Mouse (Mus musculus) c-Kit-positive CD71-positive TER-119-positive erythroid progenitor cells, embryonic 14.5 days (primary cell): ENCODE measurements at regions not wholly inside any gene's neighbourhood (a gene's known extent, or its start where the extent isn't known, plus 50 kb on each side); places are given as distances from the start of the nearest gene placed in this dataset.

Source experiments
- DNase-seq: peaks from one replicate; pipeline ENCODE4 v3.0.0-alpha.2; 2013; ENCODE audit warnings: low spot score

- no peak for DNase-seq
Measured at GRCm38 (mm10) chr1:90458176-90458575, 144.6 kb upstream of the Cops8 start.

- DNase-seq: no peak
Measured at GRCm38 (mm10) chr1:90461699-90462098, 141.1 kb upstream of the Cops8 start.

GRCm38 (mm10) chr1:90463302-90463701 lies 139.5 kb upstream of the Cops8 start:
- no peak for DNase-seq

GRCm38 (mm10) chr1:90467646-90468045 lies 135.1 kb upstream of the Cops8 start:
- no peak for DNase-seq

GRCm38 (mm10) chr1:90470996-90471395 lies 131.8 kb upstream of the Cops8 start:
- DNase-seq: no peak

GRCm38 (mm10) chr1:90471806-90472205 lies 131.0 kb upstream of the Cops8 start:
- no peak for DNase-seq

GRCm38 (mm10) chr1:90475060-90475813 lies 127.5 kb upstream of the Cops8 start:
- DNase-seq: no peak

- no peak for DNase-seq
Measured at GRCm38 (mm10) chr1:90476556-90477243, 126.1 kb upstream of the Cops8 start.

- DNase-seq: no peak
Measured at GRCm38 (mm10) chr1:90478839-90479238, 123.9 kb upstream of the Cops8 start.

- DNase-seq: no peak
Measured at GRCm38 (mm10) chr1:90481247-90481646, 121.5 kb upstream of the Cops8 start.

GRCm38 (mm10) chr1:90481708-90482107 lies 121.1 kb upstream of the Cops8 start:
- no peak for DNase-seq

GRCm38 (mm10) chr1:90486349-90486839 lies 116.4 kb upstream of the Cops8 start:
- no peak for DNase-seq

- no peak for DNase-seq
Measured at GRCm38 (mm10) chr1:90487886-90488285, 114.9 kb upstream of the Cops8 start.

GRCm38 (mm10) chr1:90488991-90489390 lies 113.8 kb upstream of the Cops8 start:
- DNase-seq: no peak

GRCm38 (mm10) chr1:90490335-90490734 lies 112.4 kb upstream of the Cops8 start:
- DNase-seq: no peak

GRCm38 (mm10) chr1:90493481-90493880 lies 109.3 kb upstream of the Cops8 start:
- DNase-seq: no peak

GRCm38 (mm10) chr1:90495174-90495573 lies 107.6 kb upstream of the Cops8 start:
- DNase-seq: no peak

GRCm38 (mm10) chr1:90497568-90497967 lies 105.2 kb upstream of the Cops8 start:
- DNase-seq: no peak

- no peak for DNase-seq
Measured at GRCm38 (mm10) chr1:90501373-90501772, 101.4 kb upstream of the Cops8 start.

GRCm38 (mm10) chr1:90502371-90502770 lies 100.4 kb upstream of the Cops8 start:
- no peak for DNase-seq

GRCm38 (mm10) chr1:90502771-90503540 lies 99.8 kb upstream of the Cops8 start:
- no peak for DNase-seq

GRCm38 (mm10) chr1:90504583-90505080 lies 98.1 kb upstream of the Cops8 start:
- no peak for DNase-seq
